Mouse (Mus musculus): ENCODE results near the gene Gemin4. TPM values are rescaled to one million over a fixed set of nuclear protein-coding genes. Genes with fewer than 3 reads are reported as not detected.

Gemin4 gene
- total and polyA plus RNA-seq, 3 experiments = 17.8 to 95.7 (median 23.8) TPM

- H3K27ac ChIP-seq (ENCODE audit: control insufficient read depth, low read depth, low read length) = no peak overlapping the region
- no peaks in the 10 kb centered on the region for H3K79me2 ChIP-seq (ENCODE audit: control insufficient read depth, insufficient read depth, low read length, poor library complexity)
- H3K27me3 ChIP-seq (ENCODE audit: control insufficient read depth in 1 of 2, insufficient read depth in 2 of 2, low read length in 2 of 2) = no peaks in the 10 kb centered on the region
- DNase-seq (ENCODE audit: low read depth, low spot score) = no peak
- H3K36me3 ChIP-seq (ENCODE audit: control insufficient read depth in 1 of 2, insufficient read depth in 2 of 2, low read length in 2 of 2) = peaks cover 0 to 3% of the 10 kb centered on the region in 2 experiments; a peak in 3 of 4 replicates
- H3K9ac ChIP-seq (ENCODE audit: control insufficient read depth, low read depth, low read length, poor library complexity, severe bottlenecking) = no peak overlapping the region
- no peaks in the 10 kb centered on the region for H3K9me3 ChIP-seq (replicated peaks; ENCODE audit: insufficient read depth, low read length)
- peaks cover 0 to 2% of the 10 kb centered on the region in 2 experiments; a peak in 2 of 4 replicates for H3K4me1 ChIP-seq (ENCODE audit: control insufficient read depth in 1 of 2, insufficient read depth in 2 of 2, low read length in 2 of 2)
- TF ChIP-seq MEF2A (IDR thresholded peaks at IDR 0.05; ENCODE audit: extremely low read depth, insufficient replicate concordance, low read depth, low read length, poor library complexity, severe bottlenecking) (no peak), USF2 (IDR thresholded peaks at IDR 0.05; ENCODE audit: borderline replicate concordance in 1 of 2, insufficient read depth in 1 of 2, low read depth in 1 of 2, low read length in 2 of 2) (no peak), SIN3A (IDR thresholded peaks at IDR 0.05; ENCODE audit: low read length) (no peak), MAZ (IDR thresholded peaks at IDR 0.05; ENCODE audit: low read depth, low read length) (no peak), GATA1 (IDR thresholded peaks at IDR 0.05; ENCODE audit: low read depth, low read length) (no peak), MYC (IDR thresholded peaks at IDR 0.05; ENCODE audit: low read depth, low read length) (no peak), MYB (IDR thresholded peaks at IDR 0.05; ENCODE audit: low read depth, low read length) (no peak), USF1 (IDR thresholded peaks at IDR 0.05; ENCODE audit: low read depth, low read length) (no peak), KAT2A (conservative IDR thresholded peaks at IDR 0.05; ENCODE audit: low read depth, low read length) (no peak), TCF12 (IDR thresholded peaks at IDR 0.05; ENCODE audit: low read depth, low read length) (no peak), RCOR1 (IDR thresholded peaks at IDR 0.05; ENCODE audit: low read depth, low read length) (no peak), JUND (IDR thresholded peaks at IDR 0.05; ENCODE audit: low read depth, low read length) (no peak)
- H3K4me3 ChIP-seq (ENCODE audit: control insufficient read depth in 1 of 2, insufficient read depth in 1 of 2, low read depth in 2 of 2, low read length in 2 of 2) = no peak overlapping the region
Observed at GRCm38 (mm10) chr11:76224631-76225030, 7.2 kb upstream of the Gemin4 start.

- H3K27me3 ChIP-seq (ENCODE audit: control insufficient read depth in 1 of 2, insufficient read depth in 2 of 2, low read length in 2 of 2) = no peaks in the 10 kb centered on the region
- peaks cover 0 to 9% of the 10 kb centered on the region in 2 experiments; a peak in 2 of 4 replicates for H3K36me3 ChIP-seq (ENCODE audit: control insufficient read depth in 1 of 2, insufficient read depth in 2 of 2, low read length in 2 of 2)
- peak overlapping the region; percentile 70 for H3K27ac ChIP-seq (ENCODE audit: control insufficient read depth, low read depth, low read length)
- peaks cover 2 to 15% of the 10 kb centered on the region in 2 experiments; a peak in 3 of 4 replicates for H3K4me1 ChIP-seq (ENCODE audit: control insufficient read depth in 1 of 2, insufficient read depth in 2 of 2, low read length in 2 of 2)
- peak; percentile 85 for DNase-seq (ENCODE audit: low read depth, low spot score)
- peak overlapping the region; percentile 66 to 78 for H3K4me3 ChIP-seq (ENCODE audit: control insufficient read depth in 1 of 2, insufficient read depth in 1 of 2, low read depth in 2 of 2, low read length in 2 of 2)
- H3K9ac ChIP-seq (ENCODE audit: control insufficient read depth, low read depth, low read length, poor library complexity, severe bottlenecking) = peak overlapping the region; percentile 93
- TF ChIP-seq ETS1 (IDR thresholded peaks at IDR 0.05; ENCODE audit: low read depth, low read length) (peak; percentile 41; the same call in 1 of the 2 replicates), ZMIZ1 (IDR thresholded peaks at IDR 0.05; ENCODE audit: low read depth, low read length) (no peak), USF1 (IDR thresholded peaks at IDR 0.05; ENCODE audit: low read depth, low read length) (peak; percentile 19; the same call in 1 of the 2 replicates), HCFC1 (IDR thresholded peaks at IDR 0.05; ENCODE audit: low read depth, low read length) (0 out of 2 replicates have a peak, but pooled peaks have one; percentile 13), POLR2A (IDR thresholded peaks at IDR 0.05; ENCODE audit: control insufficient read depth in 1 of 2, insufficient read depth in 1 of 2, low read depth in 1 of 2, low read length in 2 of 2, poor library complexity in 1 of 2) (no peak; a peak in 1 of 4 replicates), BHLHE40 (IDR thresholded peaks at IDR 0.05; ENCODE audit: borderline replicate concordance, low read depth, low read length) (peak; percentile 39; the same call in 1 of the 2 replicates), TAL1 (IDR thresholded peaks at IDR 0.05; ENCODE audit: low read length) (no peak), TBP (IDR thresholded peaks at IDR 0.05; ENCODE audit: low read depth, low read length) (peak; percentile 54; the same call in 1 of the 2 replicates), GATA1 (IDR thresholded peaks at IDR 0.05; ENCODE audit: low read depth, low read length) (peak; percentile 54), CHD1 (IDR thresholded peaks at IDR 0.05; ENCODE audit: low read depth, low read length) (peak; percentile 83), NRF1 (IDR thresholded peaks at IDR 0.05; ENCODE audit: insufficient read depth, low read depth, low read length, poor library complexity, severe bottlenecking) (no peak), ZNF384 (IDR thresholded peaks at IDR 0.05; ENCODE audit: low read depth, low read length) (0 out of 2 replicates have a peak, but pooled peaks have one; percentile 28), RCOR1 (IDR thresholded peaks at IDR 0.05; ENCODE audit: low read depth, low read length) (peak; percentile 11), UBTF (IDR thresholded peaks at IDR 0.05; ENCODE audit: borderline replicate concordance, insufficient read depth, low read depth, low read length) (0 out of 2 replicates have a peak, but pooled peaks have one; percentile 55), MAX (IDR thresholded peaks at IDR 0.05; ENCODE audit: low read length) (peak; percentile 87), MAZ (IDR thresholded peaks at IDR 0.05; ENCODE audit: low read depth, low read length) (0 out of 2 replicates have a peak, but pooled peaks have one; percentile 7), MYC (IDR thresholded peaks at IDR 0.05; ENCODE audit: low read depth, low read length) (peak; percentile 88; the same call in 1 of the 2 replicates), MXI1 (IDR thresholded peaks at IDR 0.05; ENCODE audit: low read depth, low read length) (peak; percentile 97), EP300 (IDR thresholded peaks at IDR 0.05; ENCODE audit: low read depth in 1 of 2, low read length in 2 of 2) (peak in 1 of 2 experiments; percentile 49; a peak in 1 of 4 replicates), KAT2A (conservative IDR thresholded peaks at IDR 0.05; ENCODE audit: low read depth, low read length) (no peak; the same call in 1 of the 2 replicates), SIN3A (IDR thresholded peaks at IDR 0.05; ENCODE audit: low read length) (peak; percentile 87)
- no peaks in the 10 kb centered on the region for H3K9me3 ChIP-seq (replicated peaks; ENCODE audit: insufficient read depth, low read length)
- peaks cover 9% of the 10 kb centered on the region for H3K79me2 ChIP-seq (ENCODE audit: control insufficient read depth, insufficient read depth, low read length, poor library complexity)
Observed at GRCm38 (mm10) chr11:76216681-76217389, 629 bp downstream of the Gemin4 start.

Measured in MEL (cell line).